Mouse (Mus musculus) kidney, embryonic 16.5 days (tissue): ENCODE measurements around the gene Eprs. TPM values are rescaled to one million over a fixed set of nuclear protein-coding genes. Genes with fewer than 3 reads are reported as not detected.

ENCODE experiments used
- microRNA counts: library from miRNA; unstranded; fragments of <30 nt; microRNA quantifications from one replicate; lab custom pipeline; 2016
- microRNA-seq: library from miRNA; unstranded; fragments of <30 nt; microRNA quantifications from one replicate; pipeline ENCODE4, GENCODE M21; 2016
- polyA plus RNA-seq: library from polyadenylated mRNA; unstranded; fragments of >200 nt; fragmentation: Nextera tagmentation; extraction: Ambion mirVana; gene quantifications from 2 replicates; pipeline ENCODE4 v1.2.1, GENCODE M21; 2015

Eprs gene
- polyA plus RNA-seq, 1 experiment from 2014 or later: 137 TPM

MicroRNAs encoded within 50 kb of the gene (microRNA counts, 519-probe panel; counts per million panel counts)
- microRNA mmu-miR-194 (lab: Ali Mortazavi, UCI): 3,085 counts per million, percentile 72 among the panel's probes with 10 or more counts

Small RNA genes lying within 50 kb of the gene (microRNA-seq; reads per million reads assigned to microRNA genes)
- 4.9 reads per million, percentile 22 among the genes with 10 or more reads in this experiment for gene Mir194-1
- gene Mir215: 22.6 reads per million, percentile 39 among the genes with 10 or more reads in this experiment

Other genes starting within 250 kb of the Eprs start
- 23.1 and 23.8 TPM in 2 replicates for gene Rab3gap2, start 158.9 kb upstream of the Eprs start, polyA plus RNA-seq
- 34.2 and 35.2 TPM in 2 replicates for gene Iars2, start 33.6 kb upstream of the Eprs start, polyA plus RNA-seq
- 56.4 and 65.5 TPM in 2 replicates for gene Bpnt1, start 30.9 kb upstream of the Eprs start, polyA plus RNA-seq
- gene Slc30a10, start 91.8 kb downstream of the Eprs start, polyA plus RNA-seq: 0.14 and 0.22 TPM in 2 replicates